Mouse (Mus musculus) kidney, embryonic 15.5 days (tissue): ENCODE data around the gene Apbb2. TPM values are rescaled to one million over a fixed set of nuclear protein-coding genes. Genes with fewer than 3 reads are reported as not detected.

Source experiments
- ATAC-seq: fragments of 200-750 bp; cut with Nextera tagmentation; replicated peaks from 2 replicates; pipeline ENCODE4 v1.8.0; 2017; ENCODE audit warnings: moderate TSS enrichment; ENCODE audit not compliant: low FRiP score
- H3K27ac ChIP-seq: fragments of 300-500 bp; sonication (generic); 2 replicates; pipeline ENCODE4 v1.5.1; 2015; ENCODE audit warnings: mild to moderate bottlenecking, inconsistent platforms
- H3K27me3 ChIP-seq: fragments of 300-500 bp; sonication (generic); 2 replicates; pipeline ENCODE4 v1.6.1; 2015; ENCODE audit warnings: inconsistent platforms
- H3K36me3 ChIP-seq: fragments of 300-500 bp; sonication (generic); 2 replicates; pipeline ENCODE4 v1.6.1; 2015; ENCODE audit warnings: inconsistent platforms
- H3K4me1 ChIP-seq: fragments of 300-500 bp; sonication (generic); 2 replicates; pipeline ENCODE4 v1.6.1; 2015; ENCODE audit warnings: inconsistent platforms
- H3K4me2 ChIP-seq: fragments of 300-500 bp; sonication (generic); 2 replicates; pipeline ENCODE4 v1.6.1; 2015; ENCODE audit warnings: moderate library complexity, mild to moderate bottlenecking, inconsistent platforms
- H3K4me3 ChIP-seq: fragments of 300-500 bp; sonication (generic); replicated peaks from 2 replicates; pipeline ENCODE4 v1.5.1; 2015; ENCODE audit warnings: mild to moderate bottlenecking, inconsistent platforms
- H3K9ac ChIP-seq: fragments of 300-500 bp; sonication (generic); 2 replicates; pipeline ENCODE4 v1.6.1; 2015; ENCODE audit warnings: mild to moderate bottlenecking, inconsistent platforms
- H3K9me3 ChIP-seq: fragments of 300-500 bp; sonication (generic); replicated peaks from 2 replicates; pipeline ENCODE4 v1.6.1; 2016; ENCODE audit warnings: inconsistent platforms
- WGBS: fragments of 180-500 bp; shearing (Covaris S2); methylation state at CpG from one replicate; pipeline ENCODE4 v1.1.7; 2015; ENCODE audit warnings: mixed read lengths; 5-methylcytosine and 5-hydroxymethylcytosine counted together
- polyA plus RNA-seq: library from polyadenylated mRNA; unstranded; fragments of >200 nt; fragmentation: Nextera tagmentation; extraction: Ambion mirVana; gene quantifications from 2 replicates; pipeline ENCODE4 v1.2.1, GENCODE M21; 2015

Gene Apbb2
- polyA plus RNA-seq, 1 experiment from 2014 or later = 65.4 TPM

- Histone ChIP-seq H3K9ac (no peak overlapping the region), H3K4me1 (peaks cover 34% of the 10 kb centered on the region), H3K4me2 (no peak overlapping the region), H3K36me3 (peaks cover 24% of the 10 kb centered on the region), H3K27ac (no peak overlapping the region), H3K4me3 (no peak overlapping the region), H3K9me3 (0 out of 2 replicates have a peak, but pooled peaks cover under 1% of the 10 kb centered on the region), H3K27me3 (no peaks in the 10 kb centered on the region)
- ATAC-seq = no peak
- WGBS = 91% methylated on average over 9 of the region's 9 CpGs
These were observed 257.8 kb downstream of the Apbb2 start for GRCm38 (mm10) chr5:66360739-66361138.

- H3K9ac ChIP-seq = no peak overlapping the region
- no peaks in the 10 kb centered on the region for H3K27me3 ChIP-seq
- H3K4me1 ChIP-seq = peaks cover 26% of the 10 kb centered on the region
- WGBS = 61% methylated on average over 15 of the region's 15 CpGs
- no peak overlapping the region for H3K27ac ChIP-seq
- ATAC-seq = no peak
- H3K4me3 ChIP-seq = no peak overlapping the region
- no peak overlapping the region for H3K4me2 ChIP-seq
- 0 out of 2 replicates have a peak, but pooled peaks cover 3% of the 10 kb centered on the region for H3K9me3 ChIP-seq
- H3K36me3 ChIP-seq = peaks cover 25% of the 10 kb centered on the region
These were observed 258.7 kb downstream of the Apbb2 start for GRCm38 (mm10) chr5:66359742-66360423.

- peaks cover 8% of the 10 kb centered on the region for H3K36me3 ChIP-seq
- no peak for ATAC-seq
- no peaks in the 10 kb centered on the region for H3K27me3 ChIP-seq
- WGBS = 90% methylated on average over 3 of the region's 3 CpGs
- H3K9me3 ChIP-seq = 0 out of 2 replicates have a peak, but pooled peaks cover 3% of the 10 kb centered on the region
- H3K4me2 ChIP-seq = no peak overlapping the region
- H3K4me3 ChIP-seq = no peak overlapping the region
- H3K27ac ChIP-seq = no peak overlapping the region
- H3K9ac ChIP-seq = no peak overlapping the region
- H3K4me1 ChIP-seq = peaks cover 19% of the 10 kb centered on the region
These were observed 263.4 kb downstream of the Apbb2 start for GRCm38 (mm10) chr5:66355147-66355546.

- no peak overlapping the region for H3K27ac ChIP-seq
- no peak overlapping the region for H3K9ac ChIP-seq
- H3K36me3 ChIP-seq = peaks cover 8% of the 10 kb centered on the region
- 0 out of 2 replicates have a peak, but pooled peaks cover 3% of the 10 kb centered on the region for H3K9me3 ChIP-seq
- no peak overlapping the region for H3K4me3 ChIP-seq
- no peaks in the 10 kb centered on the region for H3K27me3 ChIP-seq
- no peak for ATAC-seq
- peaks cover 17% of the 10 kb centered on the region for H3K4me1 ChIP-seq
- no peak overlapping the region for H3K4me2 ChIP-seq
- 76% methylated on average over 3 of the region's 3 CpGs for WGBS
These were observed 264.7 kb downstream of the Apbb2 start for GRCm38 (mm10) chr5:66353876-66354275.

- ATAC-seq = no peak
- Histone ChIP-seq H3K36me3 (peaks cover 10% of the 10 kb centered on the region), H3K27me3 (no peaks in the 10 kb centered on the region), H3K9ac (no peak overlapping the region), H3K9me3 (0 out of 2 replicates have a peak, but pooled peaks cover 3% of the 10 kb centered on the region), H3K4me3 (no peak overlapping the region), H3K4me1 (peaks cover 31% of the 10 kb centered on the region), H3K4me2 (no peak overlapping the region), H3K27ac (no peak overlapping the region)
- WGBS = 72% methylated on average over 7 of the region's 7 CpGs
These were observed 266.7 kb downstream of the Apbb2 start for GRCm38 (mm10) chr5:66351836-66352390.

GRCm38 (mm10) chr5:66351064-66351463 lies 267.5 kb downstream of the Apbb2 start:
- Histone ChIP-seq H3K27me3 (no peaks in the 10 kb centered on the region), H3K9ac (no peak overlapping the region), H3K4me3 (no peak overlapping the region), H3K36me3 (peaks cover 10% of the 10 kb centered on the region), H3K9me3 (0 out of 2 replicates have a peak, but pooled peaks cover 3% of the 10 kb centered on the region), H3K4me2 (peak overlapping the region; percentile 30), H3K4me1 (peaks cover 37% of the 10 kb centered on the region), H3K27ac (no peak overlapping the region; the same call in 1 of the 2 replicates)
- 39% methylated on average over 12 of the region's 12 CpGs for WGBS
- ATAC-seq = no peak

- no peak overlapping the region; the same call in 1 of the 2 replicates for H3K27ac ChIP-seq
- no peak overlapping the region; the same call in 1 of the 2 replicates for H3K4me2 ChIP-seq
- H3K4me3 ChIP-seq = no peak overlapping the region
- 0 out of 2 replicates have a peak, but pooled peaks cover 1% of the 10 kb centered on the region for H3K9me3 ChIP-seq
- peaks cover 5% of the 10 kb centered on the region for H3K36me3 ChIP-seq
- 53% methylated on average over 6 of the region's 6 CpGs for WGBS
- peaks cover 37% of the 10 kb centered on the region for H3K4me1 ChIP-seq
- no peak overlapping the region for H3K9ac ChIP-seq
- ATAC-seq = no peak
- H3K27me3 ChIP-seq = no peaks in the 10 kb centered on the region
These were observed 268.0 kb downstream of the Apbb2 start for GRCm38 (mm10) chr5:66350611-66351010.

- Histone ChIP-seq H3K4me2 (no peak overlapping the region), H3K9me3 (no peaks in the 10 kb centered on the region), H3K9ac (no peak overlapping the region), H3K27ac (peak overlapping the region; percentile 29; the same call in 1 of the 2 replicates), H3K27me3 (no peaks in the 10 kb centered on the region), H3K4me1 (peaks cover 48% of the 10 kb centered on the region), H3K4me3 (no peak overlapping the region), H3K36me3 (peaks cover 4% of the 10 kb centered on the region; the same call in 1 of the 2 replicates)
- WGBS = 70% methylated on average over 6 of the region's 6 CpGs
- no peak for ATAC-seq
These were observed 270.2 kb downstream of the Apbb2 start for GRCm38 (mm10) chr5:66348421-66348820.

- H3K4me1 ChIP-seq = peaks cover 47% of the 10 kb centered on the region
- no peaks in the 10 kb centered on the region for H3K27me3 ChIP-seq
- 84% methylated on average over 6 of the region's 6 CpGs for WGBS
- no peak overlapping the region for H3K4me3 ChIP-seq
- no peak overlapping the region for H3K9ac ChIP-seq
- H3K27ac ChIP-seq = peak overlapping the region; percentile 11; the same call in 1 of the 2 replicates
- ATAC-seq = no peak
- peaks cover 4% of the 10 kb centered on the region; the same call in 1 of the 2 replicates for H3K36me3 ChIP-seq
- no peak overlapping the region for H3K4me2 ChIP-seq
- H3K9me3 ChIP-seq = no peaks in the 10 kb centered on the region
These were observed 271.8 kb downstream of the Apbb2 start for GRCm38 (mm10) chr5:66346756-66347155.

- WGBS = 36% methylated on average over 3 of the region's 3 CpGs
- Histone ChIP-seq H3K36me3 (peaks cover 4% of the 10 kb centered on the region; the same call in 1 of the 2 replicates), H3K4me1 (peaks cover 49% of the 10 kb centered on the region), H3K4me3 (no peak overlapping the region), H3K9me3 (no peaks in the 10 kb centered on the region), H3K4me2 (no peak overlapping the region), H3K27me3 (no peaks in the 10 kb centered on the region), H3K9ac (no peak overlapping the region), H3K27ac (no peak overlapping the region)
- no peak for ATAC-seq
These were observed 273.4 kb downstream of the Apbb2 start for GRCm38 (mm10) chr5:66345140-66345539.

- peaks cover 4% of the 10 kb centered on the region; the same call in 1 of the 2 replicates for H3K36me3 ChIP-seq
- H3K9me3 ChIP-seq = no peaks in the 10 kb centered on the region
- H3K4me3 ChIP-seq = no peak overlapping the region
- no peak overlapping the region for H3K4me2 ChIP-seq
- ATAC-seq = no peak
- H3K27me3 ChIP-seq = no peaks in the 10 kb centered on the region
- peaks cover 46% of the 10 kb centered on the region for H3K4me1 ChIP-seq
- 53% methylated on average over 2 of the region's 2 CpGs for WGBS
- no peak overlapping the region for H3K27ac ChIP-seq
- no peak overlapping the region for H3K9ac ChIP-seq
These were observed 274.4 kb downstream of the Apbb2 start for GRCm38 (mm10) chr5:66344182-66344581.

GRCm38 (mm10) chr5:66342285-66342684 lies 276.3 kb downstream of the Apbb2 start:
- 67% methylated on average over 9 of the region's 9 CpGs for WGBS
- no peak for ATAC-seq
- no peaks in the 10 kb centered on the region for H3K9me3 ChIP-seq
- peaks cover 11% of the 10 kb centered on the region; the same call in 1 of the 2 replicates for H3K27me3 ChIP-seq
- peaks cover 4% of the 10 kb centered on the region; the same call in 1 of the 2 replicates for H3K36me3 ChIP-seq
- H3K4me1 ChIP-seq = peaks cover 45% of the 10 kb centered on the region
- no peak overlapping the region for H3K4me2 ChIP-seq
- no peak overlapping the region for H3K4me3 ChIP-seq
- H3K27ac ChIP-seq = no peak overlapping the region
- H3K9ac ChIP-seq = no peak overlapping the region
